In the genomic region with DNA sequence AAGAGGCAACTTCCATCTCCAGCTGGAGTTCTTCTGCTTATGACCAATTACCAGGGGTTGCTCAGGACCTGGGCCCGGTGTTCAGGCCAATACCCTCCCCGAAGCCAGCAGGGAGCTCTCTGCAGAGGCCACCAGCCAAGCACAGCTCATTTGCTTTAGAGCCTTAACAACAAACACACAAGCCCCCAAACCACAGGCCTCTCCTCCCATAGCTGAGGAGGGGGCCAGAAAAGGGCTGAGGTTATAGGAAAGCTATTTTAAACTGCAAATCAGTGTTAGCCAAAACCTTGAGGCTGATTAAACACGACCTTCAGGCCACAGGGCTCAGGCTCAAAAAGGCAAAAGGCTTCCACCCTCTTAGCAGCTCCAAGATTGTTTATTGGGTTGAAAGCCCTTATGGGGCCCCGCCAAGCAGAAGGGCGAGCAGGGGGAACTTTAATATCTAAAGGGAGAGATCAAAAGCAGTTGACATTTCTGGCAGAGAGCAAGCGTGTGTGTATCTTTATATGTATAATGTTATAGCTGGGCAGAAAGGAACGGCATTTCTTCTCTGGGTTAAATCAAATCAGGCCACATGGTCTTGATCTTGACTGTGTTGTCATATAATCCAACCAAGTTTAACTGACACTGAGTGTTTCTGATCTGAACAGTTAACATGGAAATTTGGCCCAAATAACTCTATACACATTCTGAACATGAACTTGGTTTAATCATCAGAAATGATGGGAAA, we compare ENCODE assay signal across 21 mouse cellular contexts.
DNase-seq lines count a peak whose midpoint lies in the region; ATAC-seq and TF ChIP-seq lines count a peak whose summit lies in the region.
"Had no signal": no experiment of that assay in that cellular context is flagged by ENCODE, and none has a peak within 500 bp of the region (broad histone marks: within the 10 kb centered on the region; RNA-seq: fewer than 3 reads in every experiment).

No protein-coding gene starts in this region.

- TF ChIP-seq POLR2A in kidney, adult 2 months (IDR thresholded peaks at IDR 0.05; ENCODE audit: low read depth, low read length) = no peak
- no peak for TF ChIP-seq POLR2A in limb, embryonic 14.5 days (IDR thresholded peaks at IDR 0.05; ENCODE audit: borderline replicate concordance, extremely low read depth, insufficient read depth, insufficient read length)

- TF ChIP-seq CTCF in kidney, postnatal 0 days (IDR thresholded peaks at IDR 0.05; ENCODE audit: low read depth) = no peak
- no peak for TF ChIP-seq CTCF in kidney, adult 2 months (conservative IDR thresholded peaks at IDR 0.05; ENCODE audit: insufficient read depth, insufficient read length, low read depth, low read length)
- TF ChIP-seq CTCF in midbrain, postnatal 0 days (IDR thresholded peaks at IDR 0.05) = no peak

- no peaks in the 10 kb centered on the region for H3K36me3 ChIP-seq in kidney, postnatal 0 days (ENCODE audit: insufficient read depth, low read length)
- no peaks in the 10 kb centered on the region for H3K36me3 ChIP-seq in kidney, adult 2 months (ENCODE audit: control insufficient read depth, insufficient read depth, low read length)
- no peaks in the 10 kb centered on the region for H3K36me3 ChIP-seq in midbrain, embryonic 10.5 days
- H3K36me3 ChIP-seq in midbrain, postnatal 0 days (ENCODE audit: insufficient read depth, low read length) = no peaks in the 10 kb centered on the region
- H3K36me3 ChIP-seq in embryonic facial prominence, embryonic 14.5 days (ENCODE audit: control insufficient read depth, insufficient read depth, low read length) = no peaks in the 10 kb centered on the region
- H3K36me3 ChIP-seq in limb, embryonic 14.5 days (ENCODE audit: control insufficient read depth, insufficient read depth, low read length) = no peaks in the 10 kb centered on the region
- H3K36me3 ChIP-seq: heart, embryonic 15.5 days; hindbrain, embryonic 12.5 days; liver, embryonic 13.5 days; midbrain, embryonic 13.5 days; stomach, embryonic 15.5 days had no signal

- ATAC-seq in kidney, postnatal 0 days (replicated peaks; ENCODE audit: low FRiP score, low read depth) = no peak
- ATAC-seq in midbrain, postnatal 0 days (ENCODE audit: low FRiP score) = no peak
- ATAC-seq in embryonic facial prominence, embryonic 14.5 days (ENCODE audit: low read depth) = peak; percentile 87
- ATAC-seq in limb, embryonic 14.5 days (ENCODE audit: low FRiP score, low read depth) = peak; percentile 77
- ATAC-seq: lung, postnatal 0 days; midbrain, embryonic 13.5 days had no signal

- H3K27me3 ChIP-seq in kidney, postnatal 0 days (ENCODE audit: insufficient read depth, low read length) = no peaks in the 10 kb centered on the region
- no peaks in the 10 kb centered on the region for H3K27me3 ChIP-seq in kidney, adult 2 months (replicated peaks; ENCODE audit: control insufficient read depth, insufficient read depth, low read length)
- no peaks in the 10 kb centered on the region for H3K27me3 ChIP-seq in midbrain, embryonic 10.5 days (ENCODE audit: low read depth, poor library complexity, severe bottlenecking)
- no peaks in the 10 kb centered on the region for H3K27me3 ChIP-seq in midbrain, postnatal 0 days (ENCODE audit: insufficient read depth, low read length)
- no peaks in the 10 kb centered on the region for H3K27me3 ChIP-seq in embryonic facial prominence, embryonic 14.5 days (replicated peaks; ENCODE audit: control insufficient read depth, insufficient read depth, low read length)
- H3K27me3 ChIP-seq in limb, embryonic 14.5 days (ENCODE audit: control insufficient read depth, insufficient read depth, low read length) = no peaks in the 10 kb centered on the region
- H3K27me3 ChIP-seq: hindbrain, embryonic 12.5 days; liver, embryonic 13.5 days; midbrain, embryonic 13.5 days; stomach, embryonic 15.5 days had no signal

- H3K4me3 ChIP-seq in kidney, postnatal 0 days (replicated peaks; ENCODE audit: low read depth, low read length) = no peak overlapping the region
- no peak overlapping the region for H3K4me3 ChIP-seq in kidney, adult 2 months (ENCODE audit: insufficient read depth, low read depth, low read length)
- no peak overlapping the region for H3K4me3 ChIP-seq in midbrain, embryonic 10.5 days
- H3K4me3 ChIP-seq in midbrain, postnatal 0 days (ENCODE audit: low read depth, low read length) = no peak overlapping the region
- no peak overlapping the region for H3K4me3 ChIP-seq in embryonic facial prominence, embryonic 14.5 days (ENCODE audit: low read depth, low read length)
- H3K4me3 ChIP-seq in limb, embryonic 14.5 days (replicated peaks; ENCODE audit: low read length) = no peak overlapping the region
- H3K4me3 ChIP-seq: heart, adult 2 months; heart, embryonic 15.5 days; hindbrain, embryonic 12.5 days; liver, embryonic 13.5 days; midbrain, embryonic 13.5 days; myocyte; stomach, embryonic 15.5 days had no signal

- no peaks in the 10 kb centered on the region for H3K9me3 ChIP-seq in kidney, postnatal 0 days (replicated peaks; ENCODE audit: low read length)
- H3K9me3 ChIP-seq in midbrain, embryonic 10.5 days (replicated peaks) = no peaks in the 10 kb centered on the region
- H3K9me3 ChIP-seq in midbrain, postnatal 0 days (ENCODE audit: low read length) = no peaks in the 10 kb centered on the region
- no peaks in the 10 kb centered on the region for H3K9me3 ChIP-seq in embryonic facial prominence, embryonic 14.5 days (ENCODE audit: control insufficient read depth, low read length)
- H3K9me3 ChIP-seq in limb, embryonic 14.5 days (ENCODE audit: control insufficient read depth, low read length) = no peaks in the 10 kb centered on the region
- H3K9me3 ChIP-seq: heart, embryonic 15.5 days; hindbrain, embryonic 12.5 days; midbrain, embryonic 13.5 days; stomach, embryonic 15.5 days had no signal

- no peak overlapping the region for H3K27ac ChIP-seq in kidney, postnatal 0 days
- no peak overlapping the region for H3K27ac ChIP-seq in kidney, adult 2 months (ENCODE audit: insufficient read depth, low read depth, low read length)
- 0 out of 2 replicates have a peak overlapping the region, but pooled peaks have one; percentile 34 for H3K27ac ChIP-seq in midbrain, embryonic 10.5 days (replicated peaks)
- H3K27ac ChIP-seq in midbrain, postnatal 0 days (ENCODE audit: low read depth, low read length) = no peak overlapping the region
- peak overlapping the region; percentile 54 for H3K27ac ChIP-seq in embryonic facial prominence, embryonic 14.5 days (replicated peaks; ENCODE audit: low read depth, low read length)
- H3K27ac ChIP-seq in limb, embryonic 14.5 days (replicated peaks; ENCODE audit: low read depth, low read length) = peak overlapping the region; percentile 62
- H3K27ac ChIP-seq: heart, adult 2 months; heart, embryonic 15.5 days; hindbrain, embryonic 12.5 days; liver, embryonic 13.5 days; midbrain, embryonic 13.5 days; stomach, embryonic 15.5 days had no signal

- peak; percentile 6 for DNase-seq in kidney, postnatal 0 days (ENCODE audit: low spot score)
- DNase-seq in kidney, adult 2 months = no peak
- DNase-seq in midbrain, embryonic 10.5 days (ENCODE audit: low spot score) = no peak
- no peak for DNase-seq in midbrain, postnatal 0 days (ENCODE audit: low spot score)
- peak; percentile 91 for DNase-seq in embryonic facial prominence, embryonic 14.5 days (ENCODE audit: low spot score)
- DNase-seq in limb, embryonic 14.5 days (ENCODE audit: low spot score) = peak; percentile 81
- no peak for DNase-seq in testis, postnatal 14 days (ENCODE audit: low spot score)
- DNase-seq: adrenal gland, postnatal 36 days; cerebellum, adult 18-20 months; gastrocnemius, postnatal 10 days; heart, adult 2 months; kidney, adult 18-20 months; liver, embryonic 13.5 days; right cerebral cortex, postnatal 25 days; thymus, postnatal 25 days had no signal

- WGBS in kidney, postnatal 0 days = 56% methylated on average over 7 of the region's 7 CpGs
- WGBS in kidney, adult 2 months = 75% methylated on average over 7 of the region's 7 CpGs
- 64% methylated on average over 7 of the region's 7 CpGs for WGBS in midbrain, embryonic 10.5 days
- 62% methylated on average over 7 of the region's 7 CpGs for WGBS in midbrain, postnatal 0 days
- WGBS in embryonic facial prominence, embryonic 14.5 days = 40% methylated on average over 7 of the region's 7 CpGs
- WGBS in limb, embryonic 14.5 days = 24% methylated on average over 7 of the region's 7 CpGs

- H3K4me1 ChIP-seq in kidney, postnatal 0 days (replicated peaks; ENCODE audit: insufficient read depth, low read length) = no peaks in the 10 kb centered on the region
- H3K4me1 ChIP-seq in kidney, adult 2 months (ENCODE audit: control insufficient read depth, insufficient read depth, low read length) = no peaks in the 10 kb centered on the region
- peaks cover 11% of the 10 kb centered on the region for H3K4me1 ChIP-seq in midbrain, embryonic 10.5 days
- H3K4me1 ChIP-seq in midbrain, postnatal 0 days (ENCODE audit: insufficient read depth, low read length) = no peaks in the 10 kb centered on the region
- peaks cover 25% of the 10 kb centered on the region for H3K4me1 ChIP-seq in embryonic facial prominence, embryonic 14.5 days (ENCODE audit: control insufficient read depth, insufficient read depth, low read length)
- H3K4me1 ChIP-seq in limb, embryonic 14.5 days (ENCODE audit: control insufficient read depth, insufficient read depth, low read length) = peaks cover 29% of the 10 kb centered on the region
- H3K4me1 ChIP-seq: midbrain, embryonic 13.5 days; stomach, embryonic 15.5 days had no signal

- H3K4me2 ChIP-seq in kidney, postnatal 0 days (ENCODE audit: low read length) = no peak overlapping the region
- no peak overlapping the region for H3K4me2 ChIP-seq in midbrain, postnatal 0 days (ENCODE audit: low read depth, low read length, poor library complexity, severe bottlenecking)
- H3K4me2 ChIP-seq in embryonic facial prominence, embryonic 14.5 days (ENCODE audit: low read depth, low read length) = no peak overlapping the region
- no peak overlapping the region for H3K4me2 ChIP-seq in limb, embryonic 14.5 days (replicated peaks; ENCODE audit: low read depth, low read length, severe bottlenecking)
- H3K4me2 ChIP-seq: heart, embryonic 15.5 days; hindbrain, embryonic 12.5 days; liver, embryonic 13.5 days; midbrain, embryonic 13.5 days; stomach, embryonic 15.5 days had no signal

- no peak overlapping the region for H3K9ac ChIP-seq in kidney, postnatal 0 days (ENCODE audit: low read depth, low read length)
- no peak overlapping the region for H3K9ac ChIP-seq in midbrain, postnatal 0 days (replicated peaks; ENCODE audit: low read length, poor library complexity, severe bottlenecking)
- no peak overlapping the region for H3K9ac ChIP-seq in embryonic facial prominence, embryonic 14.5 days (ENCODE audit: low read depth, low read length)
- no peak overlapping the region for H3K9ac ChIP-seq in limb, embryonic 14.5 days (ENCODE audit: low read depth, low read length, severe bottlenecking)
- H3K9ac ChIP-seq: heart, embryonic 15.5 days; hindbrain, embryonic 12.5 days; liver, embryonic 13.5 days; midbrain, embryonic 13.5 days; stomach, embryonic 15.5 days had no signal

Comparison
In these comparisons a context has a peak if more than half of its experiments do, and no peak if none do; other contexts are left out.
1. DNase-seq: peak in kidney, postnatal 0 days (single experiment), embryonic facial prominence, embryonic 14.5 days (single experiment) and limb, embryonic 14.5 days (single experiment); none in kidney, adult 2 months (single experiment), midbrain, embryonic 10.5 days (single experiment), midbrain, postnatal 0 days (single experiment) and testis, postnatal 14 days (single experiment).
2. H3K27ac ChIP-seq: peak in midbrain, embryonic 10.5 days (single experiment), embryonic facial prominence, embryonic 14.5 days (single experiment) and limb, embryonic 14.5 days (single experiment); none in kidney, postnatal 0 days (single experiment), kidney, adult 2 months (single experiment) and midbrain, postnatal 0 days (single experiment).
3. ATAC-seq: peak in embryonic facial prominence, embryonic 14.5 days (single experiment) and limb, embryonic 14.5 days (single experiment); none in kidney, postnatal 0 days (single experiment) and midbrain, postnatal 0 days (single experiment).